Mouse (Mus musculus) lung, adult 2 months (tissue): ENCODE data around the gene B4galt2.

Source experiments
- CTCF ChIP-seq: fragments of 200-500 bp; IDR thresholded peaks from 2 replicates; pipeline ENCODE4 v1.5.1; 2011; ENCODE audit warnings: mild to moderate bottlenecking, low read length, control low read depth; ENCODE audit not compliant: insufficient read depth
- POLR2A ChIP-seq: fragments of 200-500 bp; IDR thresholded peaks from 2 replicates; pipeline ENCODE4 v1.6.1; 2011; ENCODE audit warnings: low read depth, mild to moderate bottlenecking, control low read depth, low read length, borderline replicate concordance; ENCODE audit errors: extremely low read depth

GRCm38 (mm10) chr4:117898111-117898510 is 14.8 kb upstream of the B4galt2 start:
- TF ChIP-seq CTCF = no peak
- no peak for TF ChIP-seq POLR2A
